Mouse (Mus musculus) intestine, postnatal 0 days (tissue): ENCODE measurements at regions not wholly inside any gene's neighbourhood (a gene's known extent, or its start where the extent isn't known, plus 50 kb on each side); places are given as distances from the start of the nearest gene placed in this dataset.

ENCODE experiments used
- ATAC-seq: fragments of 200-750 bp; cut with Nextera tagmentation; 2 replicates; pipeline ENCODE4 v1.8.0; 2017; ENCODE audit warnings: mild to moderate bottlenecking, moderate TSS enrichment, moderate library complexity
- H3K27ac ChIP-seq: fragments of 300-500 bp; sonication (generic); 2 replicates; pipeline ENCODE4 v1.5.1; 2014; ENCODE audit warnings: mild to moderate bottlenecking, low read depth, low read length, moderate library complexity
- H3K27me3 ChIP-seq: fragments of 300-500 bp; sonication (generic); replicated peaks from 2 replicates; pipeline ENCODE4 v1.6.1; 2014; ENCODE audit warnings: low read length, mixed read lengths; ENCODE audit not compliant: control insufficient read depth, insufficient read depth
- H3K36me3 ChIP-seq: fragments of 300-500 bp; sonication (generic); 2 replicates; pipeline ENCODE4 v1.6.1; 2014; ENCODE audit warnings: mild to moderate bottlenecking, moderate library complexity; ENCODE audit not compliant: control insufficient read depth, insufficient read depth
- H3K4me1 ChIP-seq: fragments of 300-500 bp; sonication (generic); replicated peaks from 2 replicates; pipeline ENCODE4 v1.6.1; 2014; ENCODE audit warnings: antibody characterized with exemption, low read length, mixed read lengths; ENCODE audit not compliant: control insufficient read depth, insufficient read depth
- H3K4me2 ChIP-seq: fragments of 300-500 bp; sonication (generic); replicated peaks from 2 replicates; pipeline ENCODE4 v1.6.1; 2014; ENCODE audit warnings: low read depth, mild to moderate bottlenecking, moderate library complexity
- H3K4me3 ChIP-seq: fragments of 300-500 bp; sonication (generic); 2 replicates; pipeline ENCODE4 v1.5.1; 2014; ENCODE audit warnings: low read depth, low read length
- H3K9ac ChIP-seq: fragments of 300-500 bp; sonication (generic); 2 replicates; pipeline ENCODE4 v1.6.1; 2014; ENCODE audit warnings: mild to moderate bottlenecking, low read depth, low read length
- H3K9me3 ChIP-seq: fragments of 300-500 bp; sonication (generic); 2 replicates; pipeline ENCODE4 v1.6.1; 2016; ENCODE audit warnings: mixed run types; ENCODE audit not compliant: control insufficient read depth
- CTCF ChIP-seq: sonication (generic); IDR thresholded peaks from 2 replicates; pipeline ENCODE4 v1.5.1; 2016; ENCODE audit warnings: low read depth, mild to moderate bottlenecking, control low read depth, antibody characterized with exemption, moderate library complexity
- WGBS: fragments of 180-500 bp; shearing (Covaris S2); extraction: QIAGEN DNeasy Blood & Tissue Kit; methylation state at CpG from one replicate; pipeline ENCODE4 v1.1.7; 2014; 5-methylcytosine and 5-hydroxymethylcytosine counted together

- H3K4me1 ChIP-seq = no peaks in the 10 kb centered on the region
- H3K4me3 ChIP-seq = no peak overlapping the region
- H3K9ac ChIP-seq = no peak overlapping the region
- H3K9me3 ChIP-seq = no peaks in the 10 kb centered on the region
- H3K36me3 ChIP-seq = no peaks in the 10 kb centered on the region
- no peak for ATAC-seq
- 78% methylated on average over 2 of the region's 2 CpGs for WGBS
- no peaks in the 10 kb centered on the region for H3K27me3 ChIP-seq
- no peak for TF ChIP-seq CTCF
- no peak overlapping the region for H3K4me2 ChIP-seq
- no peak overlapping the region for H3K27ac ChIP-seq
These were observed 253.7 kb downstream of the Olfm4 start for GRCm38 (mm10) chr14:80237552-80237951.

GRCm38 (mm10) chr14:80244640-80245302 is 260.9 kb downstream of the Olfm4 start:
- WGBS = 85% methylated on average over 4 of the region's 4 CpGs
- no peak for ATAC-seq
- no peak overlapping the region for H3K4me2 ChIP-seq
- H3K4me3 ChIP-seq = no peak overlapping the region
- TF ChIP-seq CTCF = no peak
- no peaks in the 10 kb centered on the region for H3K9me3 ChIP-seq
- H3K9ac ChIP-seq = no peak overlapping the region
- no peaks in the 10 kb centered on the region for H3K4me1 ChIP-seq
- no peak overlapping the region for H3K27ac ChIP-seq
- H3K36me3 ChIP-seq = no peaks in the 10 kb centered on the region
- H3K27me3 ChIP-seq = no peaks in the 10 kb centered on the region

- no peak for TF ChIP-seq CTCF
- 87% methylated on average over 2 of the region's 2 CpGs for WGBS
- H3K9me3 ChIP-seq = no peaks in the 10 kb centered on the region
- no peaks in the 10 kb centered on the region for H3K27me3 ChIP-seq
- H3K4me3 ChIP-seq = no peak overlapping the region
- no peak overlapping the region for H3K27ac ChIP-seq
- H3K4me1 ChIP-seq = no peaks in the 10 kb centered on the region
- ATAC-seq = no peak
- H3K4me2 ChIP-seq = no peak overlapping the region
- no peaks in the 10 kb centered on the region for H3K36me3 ChIP-seq
- no peak overlapping the region for H3K9ac ChIP-seq
These were observed 263.7 kb downstream of the Olfm4 start for GRCm38 (mm10) chr14:80247575-80247974.

GRCm38 (mm10) chr14:80249882-80250281 is 266.0 kb downstream of the Olfm4 start:
- H3K27ac ChIP-seq = no peak overlapping the region
- H3K9ac ChIP-seq = no peak overlapping the region
- no peak overlapping the region for H3K4me3 ChIP-seq
- H3K9me3 ChIP-seq = no peaks in the 10 kb centered on the region
- no peaks in the 10 kb centered on the region for H3K27me3 ChIP-seq
- TF ChIP-seq CTCF = no peak
- ATAC-seq = no peak
- no peaks in the 10 kb centered on the region for H3K4me1 ChIP-seq
- WGBS = 82% methylated on average over 1 of the region's 1 CpGs
- H3K4me2 ChIP-seq = no peak overlapping the region
- no peaks in the 10 kb centered on the region for H3K36me3 ChIP-seq

- WGBS = 45% methylated on average over 3 of the region's 3 CpGs
- TF ChIP-seq CTCF = no peak
- no peaks in the 10 kb centered on the region for H3K36me3 ChIP-seq
- H3K9me3 ChIP-seq = no peaks in the 10 kb centered on the region
- H3K4me1 ChIP-seq = no peaks in the 10 kb centered on the region
- no peak for ATAC-seq
- no peak overlapping the region for H3K4me2 ChIP-seq
- H3K4me3 ChIP-seq = no peak overlapping the region
- H3K9ac ChIP-seq = no peak overlapping the region
- H3K27ac ChIP-seq = no peak overlapping the region
- H3K27me3 ChIP-seq = no peaks in the 10 kb centered on the region
These were observed 273.2 kb downstream of the Olfm4 start for GRCm38 (mm10) chr14:80257086-80257485.

- H3K27ac ChIP-seq = no peak overlapping the region
These were observed 279.3 kb downstream of the Olfm4 start for GRCm38 (mm10) chr14:80263173-80263572.

GRCm38 (mm10) chr14:80265081-80265480 is 281.2 kb downstream of the Olfm4 start:
- 83% methylated on average over 7 of the region's 7 CpGs for WGBS

More at GRCm38 (mm10) chr14:80263173-80263572, 279.3 kb downstream of the Olfm4 start:
- Histone ChIP-seq H3K9ac (no peak overlapping the region), H3K4me1 (no peaks in the 10 kb centered on the region), H3K4me3 (no peak overlapping the region), H3K9me3 (no peaks in the 10 kb centered on the region), H3K36me3 (no peaks in the 10 kb centered on the region), H3K27me3 (no peaks in the 10 kb centered on the region), H3K4me2 (no peak overlapping the region)
- no peak for TF ChIP-seq CTCF
- ATAC-seq = no peak
- WGBS = 77% methylated on average over 8 of the region's 8 CpGs

More at GRCm38 (mm10) chr14:80265081-80265480, 281.2 kb downstream of the Olfm4 start:
- TF ChIP-seq CTCF = no peak
- H3K4me2 ChIP-seq = no peak overlapping the region
- no peaks in the 10 kb centered on the region for H3K36me3 ChIP-seq
- H3K4me3 ChIP-seq = no peak overlapping the region
- H3K9me3 ChIP-seq = no peaks in the 10 kb centered on the region
- H3K4me1 ChIP-seq = no peaks in the 10 kb centered on the region
- ATAC-seq = no peak
- no peak overlapping the region for H3K27ac ChIP-seq
- no peaks in the 10 kb centered on the region for H3K27me3 ChIP-seq
- no peak overlapping the region for H3K9ac ChIP-seq
